Mouse (Mus musculus) liver, embryonic 14.5 days (tissue): ENCODE measurements around the gene Robo1. TPM values are rescaled to one million over a fixed set of nuclear protein-coding genes. Genes with fewer than 3 reads are reported as not detected.

Source experiments
- ATAC-seq: fragments of 200-750 bp; cut with Nextera tagmentation; 2 replicates; pipeline ENCODE4 v1.8.0; 2017; ENCODE audit warnings: moderate number of reproducible peaks, mild to moderate bottlenecking, moderate library complexity; ENCODE audit not compliant: insufficient read depth
- DNase-seq, 3 experiments: peaks; one replicate each; pipeline ENCODE4 v3.0.0-alpha.2; 2012 to 2013; ENCODE audit warnings: low read depth in 3 of 3, low spot score in 3 of 3
- H3K27ac ChIP-seq: fragments of 300-500 bp; sonication (generic); 2 replicates; pipeline ENCODE4 v1.5.1; 2014; ENCODE audit warnings: moderate library complexity, mild to moderate bottlenecking, control low read depth, inconsistent platforms
- H3K27me3 ChIP-seq: fragments of 300-500 bp; sonication (generic); 2 replicates; pipeline ENCODE4 v1.6.1; 2014; ENCODE audit warnings: mild to moderate bottlenecking, low read length, moderate library complexity; ENCODE audit not compliant: control insufficient read depth, insufficient read depth
- H3K36me3 ChIP-seq: fragments of 300-500 bp; sonication (generic); replicated peaks from 2 replicates; pipeline ENCODE4 v1.6.1; 2014; ENCODE audit warnings: low read depth; ENCODE audit not compliant: control insufficient read depth, insufficient read depth
- H3K4me1 ChIP-seq, 2 experiments: fragments of 200-500 bp in 1 of 2; fragments of 300-500 bp in 1 of 2; sonication (generic) in 1 of 2; replicated peaks; 2 replicates each; pipeline ENCODE4 v1.6.1; 2012 to 2014; ENCODE audit warnings: antibody characterized with exemption in 1 of 2, inconsistent platforms in 1 of 2, low read length in 1 of 2; ENCODE audit not compliant: control insufficient read depth in 2 of 2, insufficient read depth in 2 of 2
- H3K4me2 ChIP-seq: fragments of 300-500 bp; sonication (generic); 2 replicates; pipeline ENCODE4 v1.6.1; 2014; ENCODE audit warnings: low read depth, mild to moderate bottlenecking, control low read depth, moderate library complexity
- H3K4me3 ChIP-seq, 2 experiments: fragments of 200-500 bp in 1 of 2; fragments of 300-500 bp in 1 of 2; sonication (generic) in 1 of 2; 2 replicates each; pipeline ENCODE4 v1.5.1; 2012 to 2014; ENCODE audit warnings: low read depth in 2 of 2, low read length in 2 of 2, mild to moderate bottlenecking in 2 of 2, control low read depth in 1 of 2, inconsistent platforms in 1 of 2, moderate library complexity in 1 of 2; ENCODE audit not compliant: insufficient read depth in 1 of 2
- H3K9ac ChIP-seq: fragments of 300-500 bp; sonication (generic); replicated peaks from 2 replicates; pipeline ENCODE4 v1.6.1; 2014; ENCODE audit warnings: mild to moderate bottlenecking, control low read depth, moderate library complexity
- H3K9me3 ChIP-seq: fragments of 300-500 bp; sonication (generic); 2 replicates; pipeline ENCODE4 v1.6.1; 2016; ENCODE audit warnings: low read length, mixed read lengths; ENCODE audit not compliant: control insufficient read depth
- CTCF ChIP-seq: IDR thresholded peaks from 2 replicates; pipeline ENCODE4 v1.5.1; 2016; ENCODE audit warnings: antibody characterized with exemption, low read depth, control low read depth
- EP300 ChIP-seq: IDR thresholded peaks from 2 replicates; pipeline ENCODE4 v1.6.1; 2016; ENCODE audit warnings: antibody characterized with exemption, low read depth
- WGBS: fragments of 180-500 bp; shearing (Covaris S2); extraction: QIAGEN DNeasy Blood & Tissue Kit; methylation state at CpG from one replicate; pipeline ENCODE4 v1.1.7; 2014; ENCODE audit not compliant: insufficient replicate concordance; 5-methylcytosine and 5-hydroxymethylcytosine counted together
- polyA plus RNA-seq, 2 experiments: library from polyadenylated mRNA; depleted of rRNA in 1 of 2; stranded (reverse) in 1 of 2; unstranded in 1 of 2; fragments of >200 nt; fragmentation: Nextera tagmentation in 1 of 2; extraction: Ambion mirVana in 1 of 2; gene quantifications; 2 replicates each; pipeline versions ENCODE4 v1.2.1 to v1.2.3; 2012 to 2014

The Robo1 gene
- polyA plus RNA-seq, 2 experiments: 3.1 to 3.4 TPM

DNA sequence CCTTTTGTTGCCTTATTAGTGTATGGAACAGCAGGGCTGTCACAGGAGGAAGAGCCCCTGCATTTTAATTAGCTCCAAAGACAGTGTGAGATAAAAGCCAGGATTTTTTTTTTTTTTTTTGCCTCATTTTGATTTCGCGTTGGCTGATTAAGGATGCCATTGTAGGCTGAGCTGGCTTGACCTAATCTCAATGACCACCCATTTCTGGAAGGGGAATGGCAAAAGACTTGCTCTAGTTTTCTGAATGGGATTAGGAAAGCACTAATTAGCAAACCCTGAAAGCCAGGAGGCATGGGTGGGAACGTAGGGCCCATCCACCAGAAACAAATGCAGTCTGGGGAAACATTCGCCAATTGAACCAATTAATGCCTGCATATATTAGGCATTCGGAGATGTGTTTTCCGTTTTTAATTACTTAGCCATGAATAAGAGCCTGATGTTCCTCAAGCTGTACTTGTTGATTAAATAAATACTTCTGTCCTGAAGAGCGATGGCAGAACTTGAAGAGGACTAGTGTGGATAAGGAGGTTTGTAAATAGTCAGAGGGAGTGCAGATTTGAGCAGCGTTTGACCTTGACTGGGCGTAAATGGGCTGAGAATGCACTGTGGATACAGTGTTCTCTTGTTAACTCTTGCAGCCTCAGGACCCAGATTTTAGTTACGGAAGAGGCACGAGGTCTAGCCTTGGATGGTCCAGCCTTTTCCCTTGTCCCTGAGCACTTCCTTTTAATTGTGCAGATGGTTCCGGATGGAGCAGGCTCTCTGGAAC lies 391.3 kb downstream of the Robo1 start:
- no peak overlapping the region for H3K4me3 ChIP-seq
- no peak overlapping the region for H3K4me2 ChIP-seq
- WGBS: 44% methylated on average over 12 of the region's 12 CpGs
- TF ChIP-seq CTCF: no peak
- TF ChIP-seq EP300: no peak
- H3K36me3 ChIP-seq: no peaks in the 10 kb centered on the region
- H3K4me1 ChIP-seq: 0 out of 4 replicates have a peak, but pooled peaks cover 0 to 1% of the 10 kb centered on the region in 2 experiments
- no peaks in the 10 kb centered on the region for H3K9me3 ChIP-seq
- H3K9ac ChIP-seq: no peak overlapping the region
- no peak for ATAC-seq
- no peaks in the 10 kb centered on the region for H3K27me3 ChIP-seq
- DNase-seq: no peak
- H3K27ac ChIP-seq: no peak overlapping the region

DNA sequence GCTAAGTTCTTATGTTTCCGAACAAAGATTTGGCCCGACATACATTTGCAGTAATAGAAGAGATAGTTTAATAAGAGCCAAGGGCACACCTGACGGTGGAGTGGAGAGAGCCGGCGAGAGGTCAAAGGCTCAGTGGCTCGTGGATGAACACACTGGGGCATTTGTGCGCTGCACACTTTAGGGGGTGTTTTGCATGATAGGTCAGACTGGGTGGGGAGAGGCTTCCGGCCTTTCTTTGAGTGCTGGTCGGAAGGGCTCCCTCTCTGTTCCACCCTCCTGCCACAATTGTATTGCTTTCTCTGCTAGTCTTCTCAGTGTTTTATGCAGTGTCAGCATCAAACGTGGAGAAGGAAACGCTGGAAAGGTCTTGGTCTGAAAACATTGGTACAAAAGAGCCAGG lies 392.2 kb downstream of the Robo1 start:
- Histone ChIP-seq H3K4me1 (0 out of 4 replicates have a peak, but pooled peaks cover 0 to 1% of the 10 kb centered on the region in 2 experiments), H3K27ac (no peak overlapping the region), H3K9ac (no peak overlapping the region), H3K36me3 (no peaks in the 10 kb centered on the region), H3K27me3 (no peaks in the 10 kb centered on the region), H3K9me3 (no peaks in the 10 kb centered on the region), H3K4me2 (no peak overlapping the region), H3K4me3 (no peak overlapping the region)
- TF ChIP-seq CTCF (no peak), EP300 (no peak)
- WGBS: 71% methylated on average over 11 of the region's 11 CpGs
- DNase-seq (no peak), ATAC-seq (no peak)

DNA sequence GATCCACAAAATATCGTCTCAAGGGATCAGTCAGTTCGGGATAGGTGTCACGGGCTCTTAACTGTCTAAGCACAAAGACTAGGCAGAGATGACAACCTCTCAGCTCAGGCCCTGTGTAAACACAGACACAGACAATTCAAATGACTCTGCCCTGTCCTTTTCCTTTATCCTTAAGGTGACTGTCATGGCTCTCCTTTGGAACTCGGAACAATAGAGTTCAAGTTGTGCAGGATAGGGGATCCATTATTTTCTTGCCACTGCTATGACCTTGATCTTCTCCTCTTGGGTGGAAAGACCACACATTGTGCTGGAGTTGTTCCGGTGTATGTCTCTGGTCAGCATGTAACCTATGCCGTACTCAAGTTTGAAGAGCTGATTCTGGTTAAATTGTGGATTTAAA lies 395.4 kb downstream of the Robo1 start:
- Histone ChIP-seq H3K4me3 (no peak overlapping the region), H3K9me3 (no peaks in the 10 kb centered on the region), H3K27ac (no peak overlapping the region), H3K9ac (no peak overlapping the region), H3K36me3 (no peaks in the 10 kb centered on the region), H3K4me2 (no peak overlapping the region), H3K27me3 (no peaks in the 10 kb centered on the region), H3K4me1 (0 out of 4 replicates have a peak, but pooled peaks cover 0 to 1% of the 10 kb centered on the region in 2 experiments)
- ATAC-seq: no peak
- no peak for TF ChIP-seq CTCF
- DNase-seq: no peak
- WGBS: 71% methylated on average over 6 of the region's 6 CpGs

DNA sequence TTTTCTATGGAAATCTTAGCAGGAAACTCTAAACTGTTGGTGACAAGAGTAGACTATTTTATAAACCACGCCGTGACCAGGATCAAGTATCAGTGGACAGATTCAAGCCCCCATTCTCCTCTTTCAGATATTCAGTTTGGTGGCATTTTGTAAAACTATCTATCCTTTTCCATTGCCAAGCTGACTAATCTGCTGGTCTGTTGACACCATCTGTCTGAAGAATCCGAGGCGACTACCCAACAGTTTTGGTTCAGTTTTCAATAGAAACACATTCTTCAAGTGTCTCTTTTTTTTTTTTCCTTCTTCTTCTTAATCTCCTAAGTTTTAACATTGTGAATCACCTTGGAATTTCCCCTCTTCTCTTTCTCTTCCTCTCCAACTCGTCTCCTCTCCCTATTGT lies 397.7 kb downstream of the Robo1 start:
- 60% methylated on average over 5 of the region's 5 CpGs for WGBS
- no peak overlapping the region for H3K9ac ChIP-seq
- H3K27me3 ChIP-seq: no peaks in the 10 kb centered on the region
- no peak overlapping the region for H3K27ac ChIP-seq
- no peaks in the 10 kb centered on the region for H3K36me3 ChIP-seq
- H3K4me1 ChIP-seq: no peaks in the 10 kb centered on the region
- no peaks in the 10 kb centered on the region for H3K9me3 ChIP-seq
- H3K4me3 ChIP-seq: no peak overlapping the region
- TF ChIP-seq CTCF (no peak), EP300 (no peak)
- no peak overlapping the region for H3K4me2 ChIP-seq
- ATAC-seq (no peak), DNase-seq (no peak)

DNA sequence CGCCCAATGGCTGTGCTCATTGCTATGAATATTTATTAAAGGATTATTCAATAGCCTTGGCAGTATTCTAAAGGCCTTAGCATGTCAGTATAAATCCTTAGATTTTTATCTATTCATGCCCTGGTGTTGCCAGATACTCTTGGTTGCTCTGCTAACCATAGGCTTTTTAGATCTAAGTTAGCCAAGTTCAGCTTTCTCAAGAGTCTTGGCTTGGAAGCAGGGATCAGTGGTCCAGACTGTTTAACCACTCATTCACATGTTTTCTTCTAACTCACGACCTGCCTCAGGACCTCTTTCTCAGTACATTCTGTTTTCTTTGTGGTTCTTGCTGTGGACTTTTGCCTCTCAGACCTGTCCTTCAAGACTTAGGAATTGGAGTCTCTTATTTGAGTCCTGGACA lies 400.4 kb downstream of the Robo1 start:
- H3K27me3 ChIP-seq: no peaks in the 10 kb centered on the region
- H3K4me2 ChIP-seq: no peak overlapping the region
- no peaks in the 10 kb centered on the region for H3K4me1 ChIP-seq
- TF ChIP-seq CTCF (no peak), EP300 (no peak)
- no peak for ATAC-seq
- no peaks in the 10 kb centered on the region for H3K9me3 ChIP-seq
- H3K27ac ChIP-seq: no peak overlapping the region
- H3K36me3 ChIP-seq: no peaks in the 10 kb centered on the region
- no peak overlapping the region for H3K9ac ChIP-seq
- no peak overlapping the region for H3K4me3 ChIP-seq
- 52% methylated on average over 2 of the region's 2 CpGs for WGBS
- DNase-seq: no peak
